Mouse (Mus musculus): ENCODE data around the gene Bloc1s3.

The Bloc1s3 gene

GRCm38 (mm10) chr7:19517652-19518365 is 9.6 kb upstream of the Bloc1s3 start, which contains the start of gene Nkpd1:
Gene Nkpd1 (plus strand): TSS chr7:19517838.
- WGBS, result 6% methylated on average over 20 of the region's 29 CpGs

- 88% methylated on average over 6 of the region's 6 CpGs for WGBS
Observed at GRCm38 (mm10) chr7:19512353-19512752, 4.2 kb upstream of the Bloc1s3 start.

GRCm38 (mm10) chr7:19511934-19512333 is 3.8 kb upstream of the Bloc1s3 start:
- WGBS, result 72% methylated on average over 7 of the region's 7 CpGs

- 91% methylated on average over 7 of the region's 7 CpGs for WGBS
Observed at GRCm38 (mm10) chr7:19509786-19510185, 1.6 kb upstream of the Bloc1s3 start.

GRCm38 (mm10) chr7:19508924-19509568 is 879 bp upstream of the Bloc1s3 start:
- WGBS, result 5% methylated on average over 15 of the region's 15 CpGs

- WGBS, result 7% methylated on average over 18 of the region's 18 CpGs
Observed at GRCm38 (mm10) chr7:19507612-19507981, 570 bp downstream of the Bloc1s3 start.

GRCm38 (mm10) chr7:19506969-19507611 is 1.1 kb downstream of the Bloc1s3 start:
- WGBS, result 7% methylated on average over 71 of the region's 71 CpGs

- 60% methylated on average over 6 of the region's 6 CpGs for WGBS
Observed at GRCm38 (mm10) chr7:19506326-19506725, 1.8 kb downstream of the Bloc1s3 start.

GRCm38 (mm10) chr7:19503481-19504068 is 4.6 kb downstream of the Bloc1s3 start:
- WGBS, result 36% methylated on average over 5 of the region's 5 CpGs

GRCm38 (mm10) chr7:19501658-19502057 is 6.5 kb downstream of the Bloc1s3 start:
- 96% methylated on average over 4 of the region's 4 CpGs for WGBS

- WGBS, result 67% methylated on average over 12 of the region's 12 CpGs
Observed at GRCm38 (mm10) chr7:19500420-19501363, 7.5 kb downstream of the Bloc1s3 start.

GRCm38 (mm10) chr7:19498326-19498725 is 9.8 kb downstream of the Bloc1s3 start:
- WGBS, result 92% methylated on average over 4 of the region's 4 CpGs

- WGBS, result 84% methylated on average over 5 of the region's 5 CpGs
Observed at GRCm38 (mm10) chr7:19496214-19496555, 12.0 kb downstream of the Bloc1s3 start.

GRCm38 (mm10) chr7:19495521-19496213 is 12.5 kb downstream of the Bloc1s3 start:
- 69% methylated on average over 20 of the region's 20 CpGs for WGBS

GRCm38 (mm10) chr7:19494751-19495474 is 13.3 kb downstream of the Bloc1s3 start:
- 87% methylated on average over 25 of the region's 25 CpGs for WGBS

GRCm38 (mm10) chr7:19491731-19492130 is 16.4 kb downstream of the Bloc1s3 start:
- WGBS, result 6% methylated on average over 26 of the region's 26 CpGs

- WGBS, result 19% methylated on average over 31 of the region's 31 CpGs
Observed at GRCm38 (mm10) chr7:19489525-19489924, 18.6 kb downstream of the Bloc1s3 start.

GRCm38 (mm10) chr7:19486549-19486948 is 21.6 kb downstream of the Bloc1s3 start:
- 90% methylated on average over 7 of the region's 7 CpGs for WGBS

GRCm38 (mm10) chr7:19485488-19485887 is 22.7 kb downstream of the Bloc1s3 start:
- 93% methylated on average over 1 of the region's 1 CpGs for WGBS

GRCm38 (mm10) chr7:19483281-19483680 is 24.9 kb downstream of the Bloc1s3 start:
- WGBS, result 83% methylated on average over 8 of the region's 8 CpGs

Measured in cerebral cortex, adult 2 months (tissue).